Mouse (Mus musculus) left cerebral cortex, postnatal 4 days (tissue): Measurements from ENCODE around the gene Axin1. TPM values are rescaled to one million over a fixed set of nuclear protein-coding genes. Genes with fewer than 3 reads are reported as not detected.
"Not testable (repeated sequence)": the region's sequence is repeated elsewhere in the genome, so short reads cannot be mapped to it uniquely, and the experiment has no call there.

Source experiments
- DNase-seq: peaks from one replicate; pipeline ENCODE4 v3.0.0-alpha.2; 2022
- intact Hi-C: fragments of 180-260 bp; cut with DNase I; formaldehyde crosslinking; loops from one replicate; pipeline ENCODE4 v1.15.1; 2025
- total RNA-seq, 2 experiments: library from RNA; stranded (reverse); gene quantifications; 2 replicates each; pipeline ENCODE4 v1.2.3; 2021

Gene Axin1
- total RNA-seq, 2 experiments from 2014 or later: 37.5 to 37.8 TPM

DNA sequence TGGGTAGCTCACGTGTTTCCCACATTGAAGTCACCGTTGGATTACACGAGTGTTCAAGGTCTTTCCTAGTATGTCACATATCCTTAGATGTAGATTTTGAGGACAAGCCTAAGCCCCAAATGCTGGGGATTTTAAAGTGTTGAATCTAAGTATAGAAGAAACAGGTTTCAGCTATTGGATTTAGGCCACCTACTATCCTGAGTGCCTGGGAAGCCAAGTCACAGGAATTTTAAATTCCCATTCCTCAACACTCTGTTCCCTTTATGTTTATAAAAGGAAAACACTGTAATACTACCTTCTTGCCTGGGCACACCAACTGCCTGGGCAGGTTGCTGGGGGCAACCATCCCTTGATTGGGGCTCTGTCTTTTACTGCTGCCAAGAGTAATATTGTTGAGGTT, 42.7 kb downstream of the Axin1 start:
- intact Hi-C loops: no loop called here

DNA sequence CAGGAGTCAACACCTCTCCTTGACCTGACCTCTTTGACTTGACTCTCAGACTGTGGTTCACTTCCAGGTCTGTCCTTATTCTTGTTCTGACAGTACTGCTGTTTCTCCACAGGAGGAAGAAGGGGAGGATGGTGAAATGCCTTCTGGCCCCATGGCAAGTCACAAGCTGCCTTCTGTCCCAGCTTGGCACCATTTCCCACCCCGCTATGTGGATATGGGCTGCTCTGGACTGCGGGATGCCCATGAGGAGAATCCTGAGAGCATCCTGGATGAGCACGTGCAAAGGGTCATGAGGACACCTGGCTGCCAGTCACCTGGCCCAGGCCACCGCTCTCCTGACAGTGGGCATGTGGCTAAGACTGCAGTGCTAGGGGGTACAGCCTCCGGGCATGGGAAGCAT, 49.1 kb downstream of the Axin1 start:
- no peak for DNase-seq
- intact Hi-C loops: no loop called here

More for the DNA sequence above, 42.7 kb downstream of the Axin1 start:
- no peak for DNase-seq

DNA sequence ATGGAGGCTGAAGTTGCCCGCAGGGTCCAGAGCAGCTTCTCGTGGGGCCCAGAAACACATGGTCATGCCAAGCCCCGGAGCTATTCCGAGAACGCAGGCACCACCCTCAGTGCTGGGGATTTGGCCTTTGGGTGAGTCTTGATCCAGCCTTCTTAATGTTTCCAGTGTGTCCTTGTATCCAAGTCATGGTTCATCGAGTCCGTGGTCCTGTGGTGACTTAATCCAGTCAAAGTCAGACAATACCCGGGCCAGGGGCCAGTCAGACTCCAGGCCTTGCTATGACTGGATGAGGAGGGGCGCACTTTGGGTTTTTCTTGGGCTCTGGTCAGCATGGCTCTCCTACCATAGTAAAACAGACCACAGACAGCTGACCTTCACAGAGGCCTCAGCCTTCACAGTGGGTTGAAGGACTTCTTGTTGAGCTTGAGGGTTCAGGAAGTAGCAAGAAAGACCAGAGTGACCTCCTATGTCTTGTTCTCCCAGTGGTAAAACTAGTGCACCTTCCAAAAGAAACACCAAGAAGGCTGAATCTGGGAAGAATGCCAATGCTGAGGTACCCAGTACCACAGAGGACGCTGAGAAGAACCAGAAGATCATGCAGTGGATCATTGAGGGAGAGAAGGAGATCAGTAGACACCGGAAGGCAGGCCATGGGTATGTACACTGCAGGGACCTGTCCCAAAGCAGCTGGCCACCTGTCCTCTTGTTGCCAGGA, 49.8 kb downstream of the Axin1 start:
- intact Hi-C loops: no loop called here
- DNase-seq: no peak

DNA sequence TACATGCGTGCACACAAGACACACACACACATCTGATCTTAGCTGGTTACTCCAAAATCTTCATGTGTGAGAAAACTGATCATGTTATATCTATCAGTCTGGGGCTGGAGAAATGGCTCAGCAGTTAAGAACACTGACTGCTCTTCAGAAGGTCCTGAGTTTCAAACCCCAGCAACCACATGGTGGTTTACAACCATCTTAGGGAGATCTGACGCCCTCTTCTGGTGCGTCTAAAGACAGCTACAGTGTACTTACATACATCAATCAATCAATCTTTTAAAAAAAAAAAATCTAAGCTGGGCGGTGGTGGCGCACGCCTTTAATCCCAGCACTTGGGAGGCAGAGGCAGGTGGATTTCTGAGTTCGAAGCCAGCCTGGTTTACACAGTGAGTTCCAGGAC, 53.0 kb downstream of the Axin1 start:
- intact Hi-C loops, DNase-seq: not testable (repeated sequence)

DNA sequence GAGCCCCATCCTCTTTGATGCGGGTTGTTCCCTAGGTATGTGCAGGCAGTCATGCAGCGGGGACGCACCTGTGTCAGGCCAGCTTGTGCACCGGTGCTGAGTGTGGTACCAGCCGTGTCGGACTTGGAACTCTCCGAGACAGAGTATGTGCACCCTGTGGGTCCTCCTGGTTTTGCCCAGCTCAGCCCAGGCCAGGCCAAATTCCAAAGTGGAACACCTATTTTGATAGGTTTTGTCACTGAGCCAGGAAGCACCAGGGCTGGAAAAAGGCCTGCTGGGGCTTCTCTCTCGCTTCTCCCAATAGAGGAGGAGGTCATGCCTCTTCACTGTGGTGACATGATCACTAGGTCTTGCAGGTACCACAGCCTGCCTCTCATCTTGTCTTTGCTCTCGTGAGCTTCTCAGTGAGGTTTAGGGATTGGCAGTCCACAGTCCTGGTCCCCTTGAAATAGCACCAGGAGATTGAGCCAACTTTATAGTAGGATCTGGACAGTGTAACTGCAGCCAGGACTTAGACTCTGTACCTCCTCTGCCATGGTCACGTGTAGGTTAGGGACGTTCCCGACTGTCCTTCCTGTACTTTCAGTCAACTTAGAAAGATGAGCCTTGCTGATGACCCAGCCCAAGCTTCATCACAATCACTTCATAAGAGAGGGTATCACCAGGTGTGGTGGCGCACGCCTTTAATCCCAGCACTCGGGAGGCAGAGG, 54.1 kb downstream of the Axin1 start:
- no peak for DNase-seq
- intact Hi-C loops: no loop called here

DNA sequence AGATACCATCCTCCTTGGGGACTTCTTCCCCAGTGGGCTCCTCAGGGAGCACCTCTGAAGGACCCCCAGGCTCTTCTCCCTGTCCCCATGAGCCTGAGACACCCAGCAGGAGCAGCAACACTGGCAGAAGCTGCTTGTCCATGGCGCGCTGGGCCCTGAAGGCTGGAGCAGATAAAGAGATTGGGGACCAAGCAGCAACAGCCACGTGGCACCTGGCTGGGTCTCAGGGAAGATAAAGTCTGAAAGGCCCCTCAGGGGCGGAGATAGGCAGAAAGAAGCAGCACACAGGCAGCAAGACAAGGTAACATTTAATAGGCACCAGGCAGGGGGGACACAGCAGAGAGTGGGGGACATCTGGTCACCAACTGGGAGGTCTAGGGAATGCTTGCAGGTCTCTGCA, 60.4 kb downstream of the Axin1 start, which contains the start of gene Pdia2:
Pdia2 (minus strand) TSS at position 196 of the 400 bp plus-strand sequence.
- no peak for DNase-seq
- intact Hi-C loops: no loop called here

DNA sequence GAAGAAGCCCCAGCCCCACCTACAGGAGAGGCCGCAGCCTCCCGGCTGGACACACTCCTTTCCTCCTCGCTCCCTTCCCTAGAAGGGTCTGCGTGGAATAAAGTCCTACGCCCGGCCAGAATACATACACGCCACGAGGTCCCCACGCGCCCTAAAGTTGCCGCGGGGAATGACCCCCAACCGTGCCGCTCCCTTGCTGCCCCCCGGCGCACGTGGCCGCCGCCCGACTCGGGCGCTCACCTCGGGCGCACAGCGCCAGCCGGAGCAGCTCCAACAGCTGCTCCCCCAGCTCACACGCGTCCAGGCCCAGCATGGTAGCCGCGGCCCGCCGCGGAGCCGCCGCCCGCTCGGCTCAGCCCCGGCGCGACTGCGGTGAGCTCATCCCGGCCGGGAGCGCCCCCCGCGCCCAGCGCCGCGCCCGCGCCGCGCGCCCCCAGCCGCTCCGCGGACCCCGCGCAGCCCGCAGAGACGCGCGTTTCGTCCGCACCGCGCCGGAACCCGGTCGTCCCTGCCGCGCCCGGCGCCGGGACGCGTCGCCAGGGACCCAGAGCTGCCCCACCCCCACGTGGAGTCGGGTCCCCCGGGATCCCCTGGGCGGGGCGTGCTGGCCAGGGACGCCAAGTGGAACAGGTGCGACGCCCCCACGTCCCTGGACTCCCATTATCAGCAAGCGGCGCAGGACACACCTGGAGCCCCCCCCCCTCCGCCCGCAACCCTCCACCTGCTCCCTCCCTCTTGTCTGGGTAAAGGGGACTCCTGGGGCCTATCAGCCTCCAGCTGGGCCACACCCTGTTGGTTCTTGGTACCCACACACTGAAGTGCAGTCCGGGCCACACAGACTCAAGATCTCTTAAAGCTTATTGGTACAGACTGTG, 62.6 kb downstream of the Axin1 start:
- DNase-seq: peak; percentile 27
- intact Hi-C loops: no loop called here

DNA sequence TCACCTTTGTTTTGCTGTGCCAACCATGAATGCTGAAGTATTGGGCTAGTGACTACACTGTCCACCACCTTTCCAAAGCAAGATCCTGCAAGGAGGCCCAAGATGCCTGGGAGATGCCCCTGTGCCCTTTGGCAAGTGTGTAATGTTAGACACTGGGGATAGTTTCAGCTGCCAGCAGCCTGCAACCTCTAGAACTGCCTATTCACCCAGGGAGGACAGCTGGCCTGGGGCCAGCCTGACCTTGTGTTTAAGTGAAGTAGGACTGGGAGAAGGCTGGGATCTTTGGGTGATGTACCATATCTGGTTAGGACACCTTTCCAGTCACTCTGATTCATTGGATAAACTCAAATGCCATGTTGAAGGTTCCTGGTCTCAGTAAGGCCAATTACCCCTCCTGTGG, 63.5 kb downstream of the Axin1 start:
- intact Hi-C loops: no loop called here
- no peak for DNase-seq

DNA sequence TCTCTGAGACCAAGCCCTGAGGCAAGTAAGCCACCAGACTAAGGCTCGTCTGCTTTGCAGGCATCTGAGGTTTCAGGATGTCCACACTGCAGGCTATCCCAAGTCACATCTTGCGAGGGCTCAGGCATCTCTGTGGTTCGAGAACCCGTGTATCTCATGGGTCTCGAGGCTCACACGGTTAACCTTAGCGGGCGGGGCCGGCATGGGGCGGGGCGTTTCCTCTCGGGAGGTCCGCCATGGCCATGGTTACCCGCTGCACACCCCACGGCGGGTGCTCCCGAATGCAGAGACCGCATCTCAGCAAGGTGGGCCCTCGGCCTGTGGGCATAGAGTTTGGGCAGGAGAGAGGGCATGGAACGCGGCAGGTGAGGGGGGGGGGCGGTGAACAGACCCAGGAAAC, 64.2 kb downstream of the Axin1 start, which contains the start of gene Rgs11:
Rgs11 (plus strand) TSS at position 215 of the 400 bp plus-strand sequence.
- no peak for DNase-seq
- intact Hi-C loops: no loop called here

DNA sequence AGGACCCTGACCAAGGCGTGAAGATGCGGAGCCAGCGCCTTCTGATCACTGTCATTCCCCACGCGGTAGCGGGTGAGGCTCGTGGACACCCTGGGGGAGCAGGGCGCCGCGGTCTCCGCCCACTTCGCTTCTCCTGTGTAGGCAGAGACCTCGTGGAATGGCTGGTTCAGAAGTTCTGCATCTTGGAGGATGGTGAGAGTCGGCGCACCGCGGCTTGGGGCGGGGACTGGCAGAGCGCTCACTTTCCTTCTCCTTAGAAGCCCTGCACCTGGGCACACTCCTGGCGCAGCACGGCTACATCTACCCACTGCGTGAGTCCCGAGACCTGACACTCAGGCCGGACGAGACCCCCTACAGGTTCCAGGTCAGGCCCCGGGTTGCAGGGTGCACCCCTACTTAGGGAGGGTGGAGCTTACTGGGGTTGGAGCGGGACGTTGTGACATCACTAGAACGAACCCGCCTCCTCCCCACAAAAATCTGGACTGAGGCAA, 64.9 kb downstream of the Axin1 start:
- DNase-seq: no peak
- intact Hi-C loops: no loop called here

DNA sequence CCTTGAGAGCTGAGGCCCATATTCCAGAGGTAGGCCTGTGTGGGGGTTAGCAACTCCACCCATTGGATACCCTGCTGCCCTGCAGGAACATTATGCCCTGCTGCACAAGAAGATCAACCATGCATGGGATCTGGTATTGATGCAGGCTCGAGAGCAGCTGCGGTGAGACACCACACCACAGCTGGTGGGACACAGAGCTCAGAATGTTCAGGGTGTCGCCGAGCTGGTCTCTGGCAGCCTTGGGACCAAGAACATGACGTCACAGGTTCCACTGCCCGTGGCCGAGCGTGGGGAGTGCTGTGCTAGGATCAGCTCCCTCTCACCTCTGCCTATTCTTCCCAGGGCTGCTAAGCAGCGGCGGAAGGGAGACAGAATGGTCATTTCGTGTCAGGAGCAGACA, 66.3 kb downstream of the Axin1 start:
- no peak for DNase-seq
- intact Hi-C loops: no loop called here

DNA sequence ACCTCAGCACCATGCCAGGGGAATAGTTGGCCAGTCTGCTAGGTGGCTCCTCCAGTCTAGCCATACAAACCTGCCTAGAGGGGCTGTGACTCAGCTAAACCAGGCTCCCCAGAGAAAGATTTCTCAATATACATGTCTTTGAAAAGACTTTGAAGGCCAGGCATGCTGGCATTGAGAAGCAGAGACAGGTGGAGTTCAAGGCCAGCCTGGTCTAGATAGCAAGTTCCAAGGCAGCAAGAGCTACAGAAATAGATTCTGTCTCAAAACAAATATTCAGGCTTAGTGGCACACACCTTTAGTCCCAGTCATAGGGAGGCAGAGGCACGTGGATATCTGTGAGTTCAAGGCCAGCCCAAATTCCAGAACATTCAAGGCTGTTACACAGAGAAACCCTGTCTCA, 67.9 kb downstream of the Axin1 start:
- intact Hi-C loops: no loop called here

DNA sequence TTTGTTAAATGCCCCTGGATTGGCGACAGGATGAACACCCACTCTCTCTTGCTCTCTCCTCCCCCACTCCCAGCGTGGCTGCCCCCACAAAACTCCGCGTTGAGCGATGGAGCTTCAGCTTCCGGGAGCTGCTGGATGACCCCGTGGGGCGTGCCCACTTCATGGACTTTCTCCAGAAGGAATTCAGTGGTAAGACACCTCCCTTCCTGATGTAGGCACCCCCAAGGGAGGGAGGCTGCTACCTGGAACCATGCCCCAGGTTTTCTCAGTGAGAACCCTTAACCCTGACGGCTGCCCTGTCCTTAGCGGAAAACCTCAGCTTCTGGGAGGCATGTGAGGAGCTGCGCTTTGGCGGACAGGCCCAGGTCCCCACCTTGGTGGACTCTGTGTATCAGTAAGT, 69.2 kb downstream of the Axin1 start, which contains the start of gene Arhgdig:
Arhgdig (minus strand) TSS at position 101 of the 400 bp plus-strand sequence.
- intact Hi-C loops: no loop called here
- no peak for DNase-seq

More for the DNA sequence above, 67.9 kb downstream of the Axin1 start:
- DNase-seq: no peak

DNA sequence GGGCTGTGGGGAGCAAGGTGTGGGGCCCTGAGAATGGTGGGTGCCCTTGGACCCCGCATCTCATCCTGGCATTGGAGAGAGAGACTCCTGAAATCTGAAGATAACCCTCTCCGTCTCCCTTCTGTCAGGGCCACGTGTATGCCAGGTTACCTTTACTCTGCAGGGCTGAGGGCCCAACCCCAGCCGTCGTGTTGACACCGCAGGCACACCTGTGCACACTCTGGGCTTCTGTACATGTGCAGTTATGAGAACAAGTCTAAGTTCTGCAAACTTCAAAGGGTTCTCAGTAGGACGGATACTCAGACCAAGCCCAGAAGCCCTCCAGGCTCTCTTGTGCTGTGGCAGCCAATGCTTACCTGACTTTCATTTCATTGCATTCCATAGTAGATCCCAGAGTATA, 73.8 kb downstream of the Axin1 start:
- intact Hi-C loops: no loop called here
- DNase-seq: no peak

DNA sequence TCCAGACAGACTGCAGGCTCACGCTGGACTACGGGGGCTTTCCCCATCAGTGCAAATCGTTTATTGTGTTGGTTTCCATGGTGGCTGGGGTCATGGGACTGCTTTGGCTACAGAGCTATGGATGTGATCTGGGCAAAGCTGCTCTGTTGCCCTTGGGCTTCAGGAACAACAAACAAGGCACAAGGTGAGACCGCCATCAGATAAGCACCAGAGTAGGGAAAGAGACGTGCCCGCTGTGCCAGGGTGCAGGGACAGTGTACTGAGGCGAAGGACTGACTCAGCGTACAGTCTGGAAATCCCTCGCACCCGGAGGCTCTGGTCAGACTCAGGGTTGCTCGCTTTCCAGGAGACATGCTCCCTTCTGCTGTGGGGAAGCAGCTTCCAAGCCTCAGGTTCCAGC, 74.2 kb downstream of the Axin1 start:
- DNase-seq: no peak
- intact Hi-C loops: no loop called here

DNA sequence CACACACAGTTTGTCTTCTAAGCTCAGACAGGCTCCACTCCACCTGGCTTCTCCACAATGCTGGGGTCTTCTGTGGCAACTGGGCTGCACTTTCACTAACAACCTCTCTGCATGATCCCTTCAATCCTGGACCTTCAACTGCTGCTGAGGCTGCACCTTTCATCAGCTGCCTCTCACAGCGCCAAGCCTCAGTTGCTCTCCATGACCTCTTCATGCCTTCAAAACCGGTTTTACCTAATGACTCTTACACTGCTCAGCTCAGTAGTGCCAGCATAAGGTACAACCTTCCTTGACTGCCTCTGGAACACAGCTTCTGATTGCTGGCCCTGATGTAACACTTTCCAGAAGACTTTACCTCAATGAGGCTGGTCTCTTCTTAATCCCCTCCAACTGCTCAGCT, 83.0 kb downstream of the Axin1 start:
- intact Hi-C loops: no loop called here
- no peak for DNase-seq

DNA sequence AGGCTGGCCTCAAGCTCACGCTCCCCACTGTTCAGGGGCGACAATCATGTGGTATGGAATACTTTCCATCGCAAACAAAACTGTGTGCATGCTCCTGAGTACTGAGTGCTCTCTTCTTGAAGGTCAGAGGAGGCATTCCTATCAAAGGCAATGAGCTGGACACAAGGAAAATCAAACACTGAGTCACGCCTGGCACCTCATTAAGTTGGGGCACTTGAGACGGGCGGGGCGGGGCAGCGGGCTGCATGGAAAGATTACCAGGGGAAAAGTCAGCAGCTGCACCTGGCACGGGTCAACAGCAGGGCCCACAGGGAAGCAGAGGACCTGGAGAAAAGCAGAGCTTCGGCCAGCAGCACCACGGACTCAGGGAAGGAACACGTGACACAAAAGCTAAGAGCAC, 86.7 kb downstream of the Axin1 start:
- no peak for DNase-seq
- intact Hi-C loops: no loop called here

DNA sequence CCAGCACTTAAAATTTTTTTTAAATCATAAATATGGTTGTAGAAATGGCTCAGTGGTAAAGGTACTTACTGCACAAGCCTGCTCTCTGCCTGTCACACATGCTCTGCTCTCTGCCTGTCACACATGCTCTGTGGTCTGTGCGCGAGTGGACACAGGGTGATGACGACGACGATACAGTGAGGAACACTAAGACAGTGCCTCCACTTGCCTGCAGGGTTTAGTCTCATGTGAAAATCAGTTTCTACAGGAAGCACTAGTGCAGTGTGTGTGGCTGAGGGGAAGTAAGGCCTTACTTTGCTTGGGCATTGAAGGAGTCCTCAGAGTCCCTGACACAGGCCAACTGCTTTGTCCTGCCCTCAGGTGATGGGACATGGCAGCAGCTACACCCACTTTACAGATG, 91.3 kb downstream of the Axin1 start:
- no peak for DNase-seq
- intact Hi-C loops: no loop called here

DNA sequence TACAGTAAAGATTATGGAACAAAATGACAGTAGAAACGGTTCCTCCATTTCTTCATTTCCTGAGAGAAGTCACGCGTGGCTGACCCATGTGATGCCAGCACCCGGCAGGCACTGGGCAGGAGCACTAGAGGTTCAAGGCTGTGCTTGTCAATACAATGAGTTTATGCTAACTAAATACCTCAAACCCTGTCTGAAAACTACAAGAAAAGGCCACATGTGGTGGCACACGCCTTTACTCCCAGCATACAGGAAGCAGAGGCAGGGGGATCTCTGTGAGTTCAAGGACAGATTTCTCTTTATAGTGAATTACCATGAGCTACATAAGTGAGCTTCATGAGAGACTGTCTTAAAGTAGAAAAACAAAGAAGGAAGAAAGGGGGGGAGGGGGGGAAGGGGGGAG, 92.7 kb downstream of the Axin1 start:
- DNase-seq: no peak
- intact Hi-C loops: no loop called here

DNA sequence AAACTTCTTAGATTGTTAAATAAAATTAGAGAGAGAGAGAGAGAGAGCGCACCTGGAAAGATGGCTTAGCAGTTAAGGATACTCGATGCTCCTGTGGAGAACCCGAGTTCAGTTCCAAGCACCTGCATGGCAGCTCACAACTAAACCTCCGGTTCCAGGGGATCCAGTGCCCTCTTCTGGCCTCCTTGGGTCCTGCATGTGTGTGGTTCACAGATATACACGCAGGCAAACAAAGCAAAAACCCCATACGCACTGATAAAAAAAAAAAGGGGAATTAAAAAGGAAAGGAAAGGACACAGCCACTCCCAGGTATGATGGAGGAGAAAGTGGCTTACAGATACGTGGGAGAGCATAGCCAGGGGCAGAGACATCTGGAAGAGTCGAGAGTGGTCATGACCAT, 94.4 kb downstream of the Axin1 start:
- intact Hi-C loops: no loop called here
- no peak for DNase-seq

DNA sequence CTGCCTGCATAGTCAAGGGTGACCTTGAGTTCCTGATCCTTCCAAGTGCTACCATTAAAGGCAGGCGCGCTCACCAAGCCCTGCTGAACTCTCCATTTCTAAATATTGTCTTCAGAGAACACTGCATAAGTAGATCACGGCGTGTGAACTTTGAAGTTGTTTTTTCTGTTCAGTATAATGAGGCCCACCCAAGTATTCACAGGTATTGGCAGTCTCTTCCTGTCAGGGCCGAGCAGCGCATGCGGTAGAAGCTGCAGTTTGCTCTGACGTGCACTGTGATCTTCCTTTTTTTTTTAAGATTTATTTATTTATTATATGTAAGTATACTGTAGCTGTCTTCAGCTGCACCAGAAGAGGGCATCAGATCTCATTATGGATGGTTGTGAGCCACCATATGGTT, 95.9 kb downstream of the Axin1 start:
- intact Hi-C loops: no loop called here
- DNase-seq: no peak
